In the genomic region with DNA sequence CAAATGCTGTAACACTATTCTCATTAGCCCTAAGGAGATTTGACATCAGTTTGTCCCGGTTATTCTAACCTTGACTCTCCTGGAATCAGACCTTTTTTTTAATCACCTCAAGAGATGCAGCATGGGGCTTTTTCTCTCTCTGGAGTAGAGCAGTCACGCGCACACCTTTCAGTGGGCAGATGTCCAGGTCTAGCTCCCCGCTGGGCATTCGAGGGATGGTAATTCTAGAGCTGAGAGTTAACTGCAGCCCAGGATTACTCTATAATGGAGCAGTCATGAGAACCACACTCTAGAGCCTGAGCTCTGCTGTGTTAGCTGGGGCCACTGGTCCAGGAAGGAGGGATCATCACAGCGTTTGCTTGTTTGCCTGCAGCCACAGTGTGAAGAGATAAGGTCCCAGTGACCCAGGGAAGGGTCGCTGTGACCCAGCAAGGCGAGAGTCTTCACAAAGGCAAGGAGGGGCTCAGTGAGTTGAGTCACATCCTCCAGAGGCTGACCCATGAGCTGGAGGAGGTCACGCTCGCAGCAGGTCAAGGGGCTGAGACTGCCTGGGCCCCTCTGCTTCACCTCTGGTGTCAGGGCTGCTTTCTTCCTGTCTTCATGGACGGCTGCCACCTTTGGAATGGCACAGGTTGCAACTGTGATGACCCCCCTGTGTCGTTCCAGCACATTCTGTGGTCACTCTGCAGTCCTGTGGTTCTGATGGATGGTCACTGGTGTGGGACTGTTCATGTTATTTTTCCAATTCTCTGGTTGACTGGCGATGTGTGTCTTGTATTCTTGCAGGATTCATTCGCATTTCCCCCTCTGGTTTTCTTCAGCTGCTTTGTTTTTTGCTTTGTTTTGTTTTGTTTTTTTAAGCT, we compare ENCODE assay signal across 23 mouse cellular contexts. TPM values are rescaled to one million over a fixed set of nuclear protein-coding genes. Genes with fewer than 3 reads are reported as not detected.
DNase-seq lines count a peak whose midpoint lies in the region; ATAC-seq and TF ChIP-seq lines count a peak whose summit lies in the region.
"Had no signal": no experiment of that assay in that cellular context is flagged by ENCODE, and none has a peak within 500 bp of the region (broad histone marks: within the 10 kb centered on the region; RNA-seq: fewer than 3 reads in every experiment).

No protein-coding gene starts in this region.

- no peak for ATAC-seq in heart, embryonic 12.5 days (ENCODE audit: insufficient number of reproducible peaks, low FRiP score)
- ATAC-seq in Patski: peak; percentile 76
- no peak for ATAC-seq in kidney, postnatal 0 days (replicated peaks; ENCODE audit: low FRiP score, low read depth)
- ATAC-seq: forebrain, embryonic 13.5 days; hindbrain, postnatal 0 days; intestine, postnatal 0 days had no signal

- peaks cover 6% of the 10 kb centered on the region; the same call in 1 of the 2 replicates for H3K27me3 ChIP-seq in heart, embryonic 12.5 days (replicated peaks)
- H3K27me3 ChIP-seq in Patski: no peaks in the 10 kb centered on the region
- no peaks in the 10 kb centered on the region for H3K27me3 ChIP-seq in embryonic facial prominence, embryonic 10.5 days (replicated peaks; ENCODE audit: low read depth, poor library complexity, severe bottlenecking)
- no peaks in the 10 kb centered on the region for H3K27me3 ChIP-seq in kidney, postnatal 0 days (ENCODE audit: insufficient read depth, low read length)
- H3K27me3 ChIP-seq: forebrain, embryonic 13.5 days; liver, embryonic 15.5 days; midbrain, embryonic 12.5 days; neural tube, embryonic 13.5 days; stomach, embryonic 15.5 days had no signal

- no peak overlapping the region for H3K27ac ChIP-seq in heart, embryonic 12.5 days (ENCODE audit: poor library complexity, severe bottlenecking)
- 0 out of 2 replicates have a peak overlapping the region, but pooled peaks have one; percentile 7 for H3K27ac ChIP-seq in embryonic facial prominence, embryonic 10.5 days (replicated peaks)
- H3K27ac ChIP-seq in kidney, postnatal 0 days: no peak overlapping the region
- H3K27ac ChIP-seq: forebrain, embryonic 13.5 days; hindbrain, embryonic 10.5 days; hindbrain, postnatal 0 days; limb, embryonic 15.5 days; liver, embryonic 15.5 days; macrophage; midbrain, embryonic 12.5 days; neural tube, embryonic 13.5 days; stomach, embryonic 15.5 days had no signal

- H3K4me3 ChIP-seq in heart, embryonic 12.5 days: no peak overlapping the region
- no peak overlapping the region for H3K4me3 ChIP-seq in embryonic facial prominence, embryonic 10.5 days
- no peak overlapping the region for H3K4me3 ChIP-seq in kidney, postnatal 0 days (replicated peaks; ENCODE audit: low read depth, low read length)
- H3K4me3 ChIP-seq: forebrain, embryonic 13.5 days; hindbrain, embryonic 10.5 days; limb, embryonic 15.5 days; liver, embryonic 15.5 days; midbrain, embryonic 12.5 days; neural tube, embryonic 13.5 days; stomach, embryonic 15.5 days had no signal

- CTCF ChIA-PET in Patski (lab: Charles Lee): interaction anchor here (1.3 kb wide), 1 partner anchor 14 kb away, joined by 6 read pairs; no protein-coding TSS in a partner anchor

- peaks cover 5% of the 10 kb centered on the region for H3K4me1 ChIP-seq in heart, embryonic 12.5 days (replicated peaks)
- H3K4me1 ChIP-seq in embryonic facial prominence, embryonic 10.5 days: peaks cover 17% of the 10 kb centered on the region
- H3K4me1 ChIP-seq in kidney, postnatal 0 days (replicated peaks; ENCODE audit: insufficient read depth, low read length): no peaks in the 10 kb centered on the region; the same call in 1 of the 2 replicates
- H3K4me1 ChIP-seq: forebrain, embryonic 13.5 days; limb, embryonic 15.5 days; liver, embryonic 15.5 days; midbrain, embryonic 12.5 days; neural tube, embryonic 13.5 days; stomach, embryonic 15.5 days had no signal

- H3K9me3 ChIP-seq in heart, embryonic 12.5 days (replicated peaks): no peaks in the 10 kb centered on the region
- no peaks in the 10 kb centered on the region for H3K9me3 ChIP-seq in embryonic facial prominence, embryonic 10.5 days
- no peaks in the 10 kb centered on the region for H3K9me3 ChIP-seq in kidney, postnatal 0 days (replicated peaks; ENCODE audit: low read length)
- H3K9me3 ChIP-seq: forebrain, embryonic 13.5 days; hindbrain, embryonic 10.5 days; limb, embryonic 15.5 days; liver, embryonic 15.5 days; midbrain, embryonic 12.5 days; neural tube, embryonic 13.5 days; stomach, embryonic 15.5 days had no signal

- intact Hi-C loops in left cerebral cortex, postnatal 25 days (cut with DNase I): no loop called here

- no peak overlapping the region for H3K4me2 ChIP-seq in heart, embryonic 12.5 days
- no peak overlapping the region for H3K4me2 ChIP-seq in kidney, postnatal 0 days (ENCODE audit: low read length)
- H3K4me2 ChIP-seq: forebrain, embryonic 13.5 days; limb, embryonic 15.5 days; liver, embryonic 15.5 days; midbrain, embryonic 12.5 days; neural tube, embryonic 13.5 days; stomach, embryonic 15.5 days had no signal

- WGBS in heart, embryonic 12.5 days: 42% methylated on average over 14 of the region's 14 CpGs
- WGBS in embryonic facial prominence, embryonic 10.5 days: 53% methylated on average over 14 of the region's 14 CpGs
- 23% methylated on average over 14 of the region's 14 CpGs for WGBS in kidney, postnatal 0 days

- no peak for TF ChIP-seq CTCF in Patski (IDR thresholded peaks at IDR 0.05)
- no peak for TF ChIP-seq CTCF in kidney, postnatal 0 days (IDR thresholded peaks at IDR 0.05; ENCODE audit: low read depth)

- H3K36me3 ChIP-seq in heart, embryonic 12.5 days: no peaks in the 10 kb centered on the region
- no peaks in the 10 kb centered on the region for H3K36me3 ChIP-seq in embryonic facial prominence, embryonic 10.5 days (replicated peaks)
- no peaks in the 10 kb centered on the region for H3K36me3 ChIP-seq in kidney, postnatal 0 days (ENCODE audit: insufficient read depth, low read length)
- H3K36me3 ChIP-seq: hindbrain, embryonic 10.5 days; limb, embryonic 15.5 days; liver, embryonic 15.5 days; midbrain, embryonic 12.5 days; neural tube, embryonic 13.5 days; stomach, embryonic 15.5 days had no signal

- DNase-seq in heart, adult 11 months: peak; percentile 87
- DNase-seq in Patski (ENCODE audit: low read depth, low spot score): peak; percentile 41
- DNase-seq in embryonic facial prominence, embryonic 10.5 days (ENCODE audit: low spot score): no peak
- DNase-seq in kidney, postnatal 0 days (ENCODE audit: low spot score): peak; percentile 23
- no peak for DNase-seq in left cerebral cortex, postnatal 25 days (ENCODE audit: low spot score in 2 of 2)
- no peak for DNase-seq in left cerebral cortex, adult 18-20 months (ENCODE audit: low spot score in 2 of 2)
- DNase-seq: B cell, adult 2 months; gastrocnemius, postnatal 36 days; thymus, adult 2 months had no signal

- no peak overlapping the region for H3K9ac ChIP-seq in heart, embryonic 12.5 days
- no peak overlapping the region for H3K9ac ChIP-seq in kidney, postnatal 0 days (ENCODE audit: low read depth, low read length)
- H3K9ac ChIP-seq: forebrain, embryonic 13.5 days; limb, embryonic 15.5 days; liver, embryonic 15.5 days; midbrain, embryonic 12.5 days; neural tube, embryonic 13.5 days; stomach, embryonic 15.5 days had no signal

- in situ Hi-C loops in Patski (cut with MboI; ENCODE audit: low pct_unique_long_range_greater_than_20kb): no loop called here

- POLR2A ChIA-PET in Patski (lab: Charles Lee): interaction anchor here (1.3 kb wide), 1 partner anchor 10 kb away, joined by 6 read pairs; no protein-coding TSS in a partner anchor

RNA-seq across cellular contexts. Expression of gene Gm49425, which starts 9.9 kb away (rescaled TPM):
- not detected in 2 replicates for polyA plus RNA-seq in heart, embryonic 12.5 days (2016; fragmentation: Nextera tagmentation; extraction: Ambion mirVana)
- polyA plus RNA-seq in Patski (2021): not detected
- not detected in 2 replicates for polyA plus RNA-seq in embryonic facial prominence, embryonic 10.5 days (2016; fragmentation: Nextera tagmentation; extraction: Ambion mirVana)
- not detected in 2 replicates for polyA plus RNA-seq in kidney, postnatal 0 days (2015; fragmentation: Nextera tagmentation; extraction: Ambion mirVana)
- not detected for total RNA-seq in left cerebral cortex, postnatal 25 days (2021)
- total RNA-seq in left cerebral cortex, adult 18-20 months (2021): not detected
- total RNA-seq: gastrocnemius, postnatal 36 days; hindbrain, postnatal 0 days had no signal
- polyA plus RNA-seq: cerebellum, adult 2 months; forebrain, embryonic 13.5 days; heart, postnatal 0 days; hindbrain, embryonic 10.5 days; hindbrain, postnatal 0 days; intestine, postnatal 0 days; liver, embryonic 15.5 days; lung, embryonic 16.5 days; macrophage; midbrain, embryonic 12.5 days; neural tube, embryonic 13.5 days; stomach, embryonic 15.5 days had no signal

RNA-seq across cellular contexts. Expression of gene Krt83, which starts 15.8 kb away (rescaled TPM):
- not detected in 2 replicates for polyA plus RNA-seq in heart, embryonic 12.5 days (2016; fragmentation: Nextera tagmentation; extraction: Ambion mirVana)
- polyA plus RNA-seq in Patski (2021): not detected
- polyA plus RNA-seq in embryonic facial prominence, embryonic 10.5 days (2016; fragmentation: Nextera tagmentation; extraction: Ambion mirVana): not detected in 2 replicates
- polyA plus RNA-seq in kidney, postnatal 0 days (2015; fragmentation: Nextera tagmentation; extraction: Ambion mirVana): not detected in 2 replicates
- not detected for total RNA-seq in left cerebral cortex, postnatal 25 days (2021)
- not detected for total RNA-seq in left cerebral cortex, adult 18-20 months (2021)
- total RNA-seq: gastrocnemius, postnatal 36 days; hindbrain, postnatal 0 days had no signal
- polyA plus RNA-seq: cerebellum, adult 2 months; forebrain, embryonic 13.5 days; heart, postnatal 0 days; hindbrain, embryonic 10.5 days; hindbrain, postnatal 0 days; intestine, postnatal 0 days; lung, embryonic 16.5 days; macrophage; midbrain, embryonic 12.5 days; neural tube, embryonic 13.5 days had no signal

RNA-seq across cellular contexts. Expression of gene Krt84, which starts 25.5 kb away (rescaled TPM):
- not detected in 2 replicates for polyA plus RNA-seq in heart, embryonic 12.5 days (2016; fragmentation: Nextera tagmentation; extraction: Ambion mirVana)
- not detected for polyA plus RNA-seq in Patski (2021)
- not detected in 2 replicates for polyA plus RNA-seq in embryonic facial prominence, embryonic 10.5 days (2016; fragmentation: Nextera tagmentation; extraction: Ambion mirVana)
- polyA plus RNA-seq in kidney, postnatal 0 days (2015; fragmentation: Nextera tagmentation; extraction: Ambion mirVana): not detected in 2 replicates
- total RNA-seq in left cerebral cortex, postnatal 25 days (2021): not detected
- not detected for total RNA-seq in left cerebral cortex, adult 18-20 months (2021)
- total RNA-seq: gastrocnemius, postnatal 36 days; hindbrain, postnatal 0 days had no signal
- polyA plus RNA-seq: cerebellum, adult 2 months; forebrain, embryonic 13.5 days; heart, postnatal 0 days; hindbrain, embryonic 10.5 days; hindbrain, postnatal 0 days; liver, embryonic 15.5 days; lung, embryonic 16.5 days; macrophage; midbrain, embryonic 12.5 days; neural tube, embryonic 13.5 days; stomach, embryonic 15.5 days had no signal

RNA-seq across cellular contexts. Expression of gene Krt86, which starts 33.8 kb away (rescaled TPM):
- not detected in 2 replicates for polyA plus RNA-seq in heart, embryonic 12.5 days (2016; fragmentation: Nextera tagmentation; extraction: Ambion mirVana)
- not detected for polyA plus RNA-seq in Patski (2021)
- polyA plus RNA-seq in embryonic facial prominence, embryonic 10.5 days (2016; fragmentation: Nextera tagmentation; extraction: Ambion mirVana): not detected in 2 replicates
- not detected in 2 replicates for polyA plus RNA-seq in kidney, postnatal 0 days (2015; fragmentation: Nextera tagmentation; extraction: Ambion mirVana)
- total RNA-seq in left cerebral cortex, postnatal 25 days (2021): not detected
- not detected for total RNA-seq in left cerebral cortex, adult 18-20 months (2021)
- total RNA-seq: gastrocnemius, postnatal 36 days had no signal
- polyA plus RNA-seq: cerebellum, adult 2 months; forebrain, embryonic 13.5 days; heart, postnatal 0 days; hindbrain, embryonic 10.5 days; intestine, postnatal 0 days; liver, embryonic 15.5 days; lung, embryonic 16.5 days; macrophage; midbrain, embryonic 12.5 days; stomach, embryonic 15.5 days had no signal

RNA-seq across cellular contexts. Expression of gene Krt82, which starts 43.3 kb away (rescaled TPM):
- not detected in 2 replicates for polyA plus RNA-seq in heart, embryonic 12.5 days (2016; fragmentation: Nextera tagmentation; extraction: Ambion mirVana)
- polyA plus RNA-seq in Patski (2021): not detected
- not detected in 2 replicates for polyA plus RNA-seq in embryonic facial prominence, embryonic 10.5 days (2016; fragmentation: Nextera tagmentation; extraction: Ambion mirVana)
- polyA plus RNA-seq in kidney, postnatal 0 days (2015; fragmentation: Nextera tagmentation; extraction: Ambion mirVana): not detected in 2 replicates
- total RNA-seq in left cerebral cortex, postnatal 25 days (2021): not detected
- not detected for total RNA-seq in left cerebral cortex, adult 18-20 months (2021)
- total RNA-seq: gastrocnemius, postnatal 36 days; hindbrain, postnatal 0 days had no signal
- polyA plus RNA-seq: cerebellum, adult 2 months; forebrain, embryonic 13.5 days; heart, postnatal 0 days; hindbrain, embryonic 10.5 days; hindbrain, postnatal 0 days; intestine, postnatal 0 days; limb, embryonic 15.5 days; liver, embryonic 15.5 days; lung, embryonic 16.5 days; macrophage; midbrain, embryonic 12.5 days; neural tube, embryonic 13.5 days; stomach, embryonic 15.5 days had no signal

Comparison
In these comparisons a context has a peak if more than half of its experiments do, and no peak if none do; other contexts are left out.
1. DNase-seq: peak in heart, adult 11 months (single experiment), Patski (single experiment) and kidney, postnatal 0 days (single experiment); none in embryonic facial prominence, embryonic 10.5 days (single experiment), left cerebral cortex, postnatal 25 days (0 of 2) and left cerebral cortex, adult 18-20 months (0 of 2).